14 mouse cellular contexts compared by ENCODE assay signal in the genomic region with DNA sequence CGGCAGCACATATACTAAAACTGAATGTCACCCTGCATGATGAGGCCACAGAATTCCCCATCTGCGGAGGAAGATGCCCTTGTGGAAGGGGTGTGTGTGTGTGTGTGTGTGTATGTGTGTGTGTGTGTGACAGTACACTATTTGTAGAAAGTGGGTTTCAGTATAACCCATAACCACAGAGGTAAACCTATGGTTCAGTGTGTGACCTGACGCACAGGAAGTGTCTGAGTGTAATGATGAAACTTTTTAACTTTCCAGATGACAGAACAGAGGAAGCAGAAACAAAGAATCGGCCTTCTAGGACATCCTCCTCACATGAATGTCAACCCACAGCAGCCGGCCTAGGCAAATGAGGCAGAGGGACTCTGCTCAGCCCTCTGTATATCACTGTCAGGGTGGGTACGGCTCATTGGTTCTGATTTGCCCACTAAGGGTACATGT.
DNase-seq lines count a peak whose midpoint lies in the region; ATAC-seq and TF ChIP-seq lines count a peak whose summit lies in the region.
"Had no signal": no experiment of that assay in that cellular context is flagged by ENCODE, and none has a peak within 500 bp of the region (broad histone marks: within the 10 kb centered on the region; RNA-seq: fewer than 3 reads in every experiment).

No protein-coding gene starts in this region.

- H3K4me3 ChIP-seq in ES-E14 (ENCODE audit: insufficient read depth in 1 of 2, low read depth in 1 of 2, low read length in 2 of 2, poor library complexity in 1 of 2, severe bottlenecking in 1 of 2), result no peak overlapping the region
- H3K4me3 ChIP-seq in midbrain, embryonic 10.5 days, result no peak overlapping the region
- H3K4me3 ChIP-seq: forebrain, embryonic 13.5 days; limb, embryonic 12.5 days had no signal

- no peak overlapping the region for H3K9ac ChIP-seq in ES-E14 (ENCODE audit: insufficient read depth, low read depth, low read length, poor library complexity, severe bottlenecking)
- H3K9ac ChIP-seq: forebrain, embryonic 13.5 days; limb, embryonic 12.5 days; lung, embryonic 14.5 days had no signal

- in situ Hi-C loops in ES-E14 (cut with MboI; ENCODE audit: low sequenced_read_pairs in 2 of 2, unreplicated experiment in 2 of 2), result no loop called here

- H3K27ac ChIP-seq in ES-E14 (ENCODE audit: insufficient read depth, low read depth, low read length, poor library complexity, severe bottlenecking), result peak overlapping the region; percentile 28; the same call in 1 of the 2 replicates
- H3K27ac ChIP-seq in midbrain, embryonic 10.5 days (replicated peaks), result no peak overlapping the region
- H3K27ac ChIP-seq: forebrain, embryonic 13.5 days; limb, embryonic 12.5 days had no signal

- WGBS in midbrain, embryonic 10.5 days, result 89% methylated on average over 6 of the region's 6 CpGs

- peaks cover 0 to 1% of the 10 kb centered on the region in 2 experiments; a peak in 1 of 4 replicates for H3K4me1 ChIP-seq in ES-E14 (ENCODE audit: control insufficient read depth in 2 of 2, insufficient read depth in 2 of 2, low read length in 2 of 2, poor library complexity in 1 of 2)
- H3K4me1 ChIP-seq in midbrain, embryonic 10.5 days, result no peaks in the 10 kb centered on the region
- H3K4me1 ChIP-seq: forebrain, embryonic 13.5 days; limb, embryonic 12.5 days had no signal

- no peaks in the 10 kb centered on the region for H3K9me3 ChIP-seq in ES-E14 (ENCODE audit: control insufficient read depth, insufficient read depth, low read depth, low read length)
- H3K9me3 ChIP-seq in midbrain, embryonic 10.5 days (replicated peaks), result no peaks in the 10 kb centered on the region
- H3K9me3 ChIP-seq: forebrain, embryonic 13.5 days; limb, embryonic 12.5 days had no signal

- ATAC-seq in megakaryocyte, adult 5-6 weeks (ENCODE audit: poor library complexity, severe bottlenecking), result peak; percentile 89
- ATAC-seq: forebrain, embryonic 13.5 days; intestine, postnatal 0 days had no signal

- DNase-seq in spleen, adult 12 weeks (ENCODE audit: low spot score), result peak; percentile 39
- DNase-seq in spleen, postnatal 14 days (ENCODE audit: low spot score in 2 of 2), result no peak
- no peak for DNase-seq in ES-E14 (ENCODE audit: low read depth, low spot score)
- no peak for DNase-seq in left cerebral cortex, postnatal 14 days (ENCODE audit: low spot score in 2 of 2)
- no peak for DNase-seq in midbrain, embryonic 10.5 days (ENCODE audit: low spot score)
- DNase-seq in gastrocnemius, adult 8-10 months (ENCODE audit: low spot score in 2 of 2), result no peak
- DNase-seq: heart, postnatal 36 days; kidney, postnatal 4 days; lung, embryonic 14.5 days; midbrain, embryonic 14.5 days had no signal

- intact Hi-C loops in left cerebral cortex, postnatal 14 days (cut with DNase I), result no loop called here

- H3K36me3 ChIP-seq in ES-E14 (ENCODE audit: control insufficient read depth, insufficient read depth, low read length, poor library complexity, severe bottlenecking), result no peaks in the 10 kb centered on the region
- H3K36me3 ChIP-seq in midbrain, embryonic 10.5 days, result no peaks in the 10 kb centered on the region
- H3K36me3 ChIP-seq: limb, embryonic 12.5 days had no signal

- H3K27me3 ChIP-seq in midbrain, embryonic 10.5 days (ENCODE audit: low read depth, poor library complexity, severe bottlenecking), result no peaks in the 10 kb centered on the region
- H3K27me3 ChIP-seq: forebrain, embryonic 13.5 days; limb, embryonic 12.5 days had no signal

TF ChIP-seq in ES-E14, 5 proteins besides CTCF, POLR2A, EP300 and RAD21:
- TF ChIP-seq MAFK (IDR thresholded peaks at IDR 0.05; ENCODE audit: insufficient read depth, low read depth, low read length), result no peak
- no peak for TF ChIP-seq CHD2 (IDR thresholded peaks at IDR 0.05; ENCODE audit: low read depth, low read length)
- no peak for TF ChIP-seq ZNF384 (IDR thresholded peaks at IDR 0.05; ENCODE audit: low read depth, low read length)
- no peak for TF ChIP-seq HCFC1 (IDR thresholded peaks at IDR 0.05; ENCODE audit: borderline replicate concordance, insufficient read depth, low read length)
- TF ChIP-seq ZC3H11A (IDR thresholded peaks at IDR 0.05; ENCODE audit: borderline replicate concordance, low read depth, low read length), result no peak
